Mouse (Mus musculus) bone marrow, adult 2 months (tissue): Measurements from ENCODE around the gene Kcnip1.

Experiments
- CTCF ChIP-seq: fragments of 200-500 bp; IDR thresholded peaks from 2 replicates; pipeline ENCODE4 v1.5.1; 2011; ENCODE audit warnings: low read length, control low read depth; ENCODE audit not compliant: control insufficient read depth, insufficient read depth
- POLR2A ChIP-seq: fragments of 200-500 bp; IDR thresholded peaks from 2 replicates; pipeline ENCODE4 v1.6.1; 2011; ENCODE audit warnings: low read depth, mild to moderate bottlenecking, control low read depth, low read length, borderline replicate concordance; ENCODE audit not compliant: control insufficient read depth

DNA sequence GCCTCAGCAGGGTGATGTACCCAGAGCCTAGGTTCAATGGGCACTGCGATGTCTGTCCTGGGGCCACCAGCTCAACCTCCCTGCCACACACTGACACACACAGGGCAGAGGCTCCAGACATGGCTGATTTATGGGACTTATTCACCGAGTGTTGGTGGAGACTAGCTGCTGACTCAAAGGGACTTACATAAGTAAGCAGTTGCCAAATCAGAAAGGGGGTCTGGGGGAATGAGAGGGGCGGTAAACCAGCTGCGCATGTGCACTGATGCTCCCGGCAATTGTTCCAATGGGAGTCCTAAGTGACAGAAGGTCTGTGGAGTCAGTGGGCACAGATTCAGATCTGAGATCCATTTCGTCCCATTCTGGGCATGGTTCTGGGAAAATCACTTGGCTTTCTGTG lies 35.4 kb downstream of the Kcnip1 start:
- TF ChIP-seq CTCF: no peak
- no peak for TF ChIP-seq POLR2A
